Comparison of ENCODE assay signal across 24 mouse cellular contexts in genomic region chr11:100500241-100500640, GRCm38 (mm10). TPM values are rescaled to one million over a fixed set of nuclear protein-coding genes. Genes with fewer than 3 reads are reported as not detected.
DNase-seq lines count a peak whose midpoint lies in the region; ATAC-seq and TF ChIP-seq lines count a peak whose summit lies in the region.
"Had no signal": no experiment of that assay in that cellular context is flagged by ENCODE, and none has a peak within 500 bp of the region (broad histone marks: within the 10 kb centered on the region; RNA-seq: fewer than 3 reads in every experiment).

No protein-coding gene starts in this region.

- WGBS in kidney, adult 2 months, result 70% methylated on average over 3 of the region's 3 CpGs
- WGBS in midbrain, embryonic 10.5 days, result 78% methylated on average over 3 of the region's 3 CpGs
- 71% methylated on average over 3 of the region's 3 CpGs for WGBS in midbrain, embryonic 15.5 days
- 38% methylated on average over 3 of the region's 3 CpGs for WGBS in liver, embryonic 13.5 days (ENCODE audit: insufficient replicate concordance)
- WGBS in heart, embryonic 11.5 days (ENCODE audit: insufficient replicate concordance), result 72% methylated on average over 3 of the region's 3 CpGs

- H3K36me3 ChIP-seq in kidney, adult 2 months (ENCODE audit: control insufficient read depth, insufficient read depth, low read length), result peaks cover 1% of the 10 kb centered on the region; the same call in 1 of the 2 replicates
- H3K36me3 ChIP-seq in midbrain, embryonic 10.5 days, result peaks cover 100% of the 10 kb centered on the region
- H3K36me3 ChIP-seq in midbrain, embryonic 15.5 days (replicated peaks), result peaks cover 69% of the 10 kb centered on the region
- H3K36me3 ChIP-seq in liver, embryonic 13.5 days, result peaks cover 97% of the 10 kb centered on the region
- H3K36me3 ChIP-seq in heart, embryonic 11.5 days (ENCODE audit: control insufficient read depth, insufficient read depth, low read length), result peaks cover 59% of the 10 kb centered on the region

- H3K27me3 ChIP-seq in kidney, adult 2 months (replicated peaks; ENCODE audit: control insufficient read depth, insufficient read depth, low read length), result no peaks in the 10 kb centered on the region
- no peaks in the 10 kb centered on the region for H3K27me3 ChIP-seq in midbrain, embryonic 10.5 days (ENCODE audit: low read depth, poor library complexity, severe bottlenecking)
- no peaks in the 10 kb centered on the region for H3K27me3 ChIP-seq in midbrain, embryonic 15.5 days (replicated peaks)
- H3K27me3 ChIP-seq in liver, embryonic 13.5 days, result no peaks in the 10 kb centered on the region
- no peaks in the 10 kb centered on the region for H3K27me3 ChIP-seq in heart, embryonic 11.5 days (ENCODE audit: control insufficient read depth, insufficient read depth, low read length)
- H3K27me3 ChIP-seq: embryonic facial prominence, embryonic 12.5 days; embryonic facial prominence, embryonic 15.5 days; heart, embryonic 13.5 days had no signal

- no peak overlapping the region for H3K4me3 ChIP-seq in kidney, adult 2 months (ENCODE audit: insufficient read depth, low read depth, low read length)
- no peak overlapping the region for H3K4me3 ChIP-seq in midbrain, embryonic 10.5 days
- no peak overlapping the region for H3K4me3 ChIP-seq in midbrain, embryonic 15.5 days
- no peak overlapping the region for H3K4me3 ChIP-seq in liver, embryonic 13.5 days (replicated peaks)
- no peak overlapping the region for H3K4me3 ChIP-seq in heart, embryonic 11.5 days (ENCODE audit: low read depth, low read length)
- H3K4me3 ChIP-seq: embryonic facial prominence, embryonic 12.5 days; embryonic facial prominence, embryonic 15.5 days; heart, embryonic 13.5 days had no signal

- no peak for ATAC-seq in midbrain, embryonic 15.5 days (replicated peaks)
- peak; percentile 82 for ATAC-seq in liver, embryonic 13.5 days (ENCODE audit: low read depth)
- ATAC-seq in heart, embryonic 11.5 days (replicated peaks; ENCODE audit: insufficient number of reproducible peaks, low FRiP score, low TSS enrichment), result no peak
- ATAC-seq: activated CD4-positive, CD25-positive, alpha-beta regulatory T cell, adult 4 months; forebrain, embryonic 14.5 days; forebrain, postnatal 0 days had no signal

- TF ChIP-seq POLR2A in kidney, adult 2 months (IDR thresholded peaks at IDR 0.05; ENCODE audit: low read depth, low read length), result no peak

- peak overlapping the region; percentile 36; the same call in 1 of the 2 replicates for H3K27ac ChIP-seq in kidney, adult 2 months (ENCODE audit: insufficient read depth, low read depth, low read length)
- 0 out of 2 replicates have a peak overlapping the region, but pooled peaks have one; percentile 78 for H3K27ac ChIP-seq in midbrain, embryonic 10.5 days (replicated peaks)
- no peak overlapping the region for H3K27ac ChIP-seq in midbrain, embryonic 15.5 days
- peak overlapping the region; percentile 59 for H3K27ac ChIP-seq in liver, embryonic 13.5 days
- H3K27ac ChIP-seq in heart, embryonic 11.5 days (ENCODE audit: low read depth, low read length), result no peak overlapping the region
- H3K27ac ChIP-seq: embryonic facial prominence, embryonic 12.5 days; embryonic facial prominence, embryonic 15.5 days; heart, embryonic 13.5 days; hindbrain, embryonic 14.5 days had no signal

- H3K9me3 ChIP-seq in midbrain, embryonic 10.5 days (replicated peaks), result no peaks in the 10 kb centered on the region
- H3K9me3 ChIP-seq in midbrain, embryonic 15.5 days, result no peaks in the 10 kb centered on the region
- no peaks in the 10 kb centered on the region for H3K9me3 ChIP-seq in liver, embryonic 13.5 days (replicated peaks)
- H3K9me3 ChIP-seq in heart, embryonic 11.5 days (replicated peaks; ENCODE audit: control insufficient read depth, low read length), result no peaks in the 10 kb centered on the region
- H3K9me3 ChIP-seq: embryonic facial prominence, embryonic 12.5 days; embryonic facial prominence, embryonic 15.5 days; heart, embryonic 13.5 days had no signal

- no peak overlapping the region for H3K9ac ChIP-seq in midbrain, embryonic 15.5 days
- no peak overlapping the region for H3K9ac ChIP-seq in liver, embryonic 13.5 days
- H3K9ac ChIP-seq in heart, embryonic 11.5 days (ENCODE audit: low read depth, low read length), result no peak overlapping the region
- H3K9ac ChIP-seq: embryonic facial prominence, embryonic 12.5 days; embryonic facial prominence, embryonic 15.5 days; forebrain, postnatal 0 days; heart, embryonic 13.5 days; hindbrain, embryonic 14.5 days had no signal

- no peak for DNase-seq in kidney, adult 2 months
- no peak for DNase-seq in kidney, postnatal 14 days
- DNase-seq in midbrain, embryonic 10.5 days (ENCODE audit: low spot score), result no peak
- DNase-seq in liver, embryonic 13.5 days, result peak; percentile 13
- DNase-seq in adrenal gland, adult 2 months, result no peak
- DNase-seq: adrenal gland, postnatal 14 days; cerebellum, adult 11 months; cerebellum, adult 2 months; cerebellum, adult 9-11 months; cerebellum, postnatal 25 days; forebrain, postnatal 0 days; gastrocnemius, postnatal 25 days; heart, adult 18-20 months; heart, postnatal 14 days; heart, postnatal 4 days had no signal

- TF ChIP-seq CTCF in kidney, adult 2 months (conservative IDR thresholded peaks at IDR 0.05; ENCODE audit: insufficient read depth, insufficient read length, low read depth, low read length), result no peak

- H3K4me1 ChIP-seq in kidney, adult 2 months (ENCODE audit: control insufficient read depth, insufficient read depth, low read length), result peaks cover 14% of the 10 kb centered on the region
- peaks cover 24% of the 10 kb centered on the region for H3K4me1 ChIP-seq in midbrain, embryonic 10.5 days
- peaks cover 6% of the 10 kb centered on the region; the same call in 1 of the 2 replicates for H3K4me1 ChIP-seq in midbrain, embryonic 15.5 days
- peaks cover 24% of the 10 kb centered on the region for H3K4me1 ChIP-seq in liver, embryonic 13.5 days (replicated peaks)
- H3K4me1 ChIP-seq in heart, embryonic 11.5 days (ENCODE audit: control insufficient read depth, insufficient read depth, low read length), result no peaks in the 10 kb centered on the region
- H3K4me1 ChIP-seq: embryonic facial prominence, embryonic 12.5 days; embryonic facial prominence, embryonic 15.5 days; heart, embryonic 13.5 days had no signal

- H3K4me2 ChIP-seq in midbrain, embryonic 15.5 days, result no peak overlapping the region
- no peak overlapping the region for H3K4me2 ChIP-seq in liver, embryonic 13.5 days
- no peak overlapping the region for H3K4me2 ChIP-seq in heart, embryonic 11.5 days
- H3K4me2 ChIP-seq: embryonic facial prominence, embryonic 12.5 days; embryonic facial prominence, embryonic 15.5 days; heart, embryonic 13.5 days; hindbrain, embryonic 14.5 days had no signal

RNA-seq across cellular contexts. Expression of gene Acly, which starts 27.6 kb away (rescaled TPM):
- 181 and 191 TPM in 2 replicates for polyA plus RNA-seq in kidney, adult 2 months (2012; rRNA removed)
- 312 and 380 TPM in 2 replicates for polyA plus RNA-seq in midbrain, embryonic 10.5 days (2016; fragmentation: Nextera tagmentation; extraction: Ambion mirVana)
- polyA plus RNA-seq in midbrain, embryonic 15.5 days (2015; fragmentation: Nextera tagmentation; extraction: Ambion mirVana), result 225 and 227 TPM in 2 replicates
- polyA plus RNA-seq in liver, embryonic 13.5 days (2015; fragmentation: Nextera tagmentation; extraction: Ambion mirVana), result 86.2 and 108 TPM in 2 replicates
- 1,000 to 10,000 TPM; 1,249 to 2,157 TPM for total RNA-seq in adrenal gland, adult 2 months (2021)
- 567 and 624 TPM in 2 replicates for polyA plus RNA-seq in adrenal gland, adult 2 months (2012; rRNA removed)
- 76.6 and 93.9 TPM in 2 replicates for polyA plus RNA-seq in heart, embryonic 11.5 days (2014; fragmentation: Nextera tagmentation; extraction: Ambion mirVana)

RNA-seq across cellular contexts. Expression of gene Klhl11, which starts 27.7 kb away (rescaled TPM):
- 2.3 and 3.3 TPM in 2 replicates for polyA plus RNA-seq in kidney, adult 2 months (2012; rRNA removed)
- 6.9 and 8.2 TPM in 2 replicates for polyA plus RNA-seq in midbrain, embryonic 10.5 days (2016; fragmentation: Nextera tagmentation; extraction: Ambion mirVana)
- 12.4 and 12.8 TPM in 2 replicates for polyA plus RNA-seq in midbrain, embryonic 15.5 days (2015; fragmentation: Nextera tagmentation; extraction: Ambion mirVana)
- polyA plus RNA-seq in liver, embryonic 13.5 days (2015; fragmentation: Nextera tagmentation; extraction: Ambion mirVana), result 2.4 and 2.6 TPM in 2 replicates
- 10 to 100 TPM; 47.4 to 47.5 TPM for total RNA-seq in adrenal gland, adult 2 months (2021)
- polyA plus RNA-seq in adrenal gland, adult 2 months (2012; rRNA removed), result 14.2 and 16.8 TPM in 2 replicates
- 8.1 and 8.9 TPM in 2 replicates for polyA plus RNA-seq in heart, embryonic 11.5 days (2014; fragmentation: Nextera tagmentation; extraction: Ambion mirVana)

RNA-seq across cellular contexts. Expression of gene Ttc25, which starts 45.2 kb away (rescaled TPM):
- 0.84 and 1.4 TPM in 2 replicates for polyA plus RNA-seq in kidney, adult 2 months (2012; rRNA removed)
- polyA plus RNA-seq in midbrain, embryonic 10.5 days (2016; fragmentation: Nextera tagmentation; extraction: Ambion mirVana), result 1.9 and 2.3 TPM in 2 replicates
- 1.8 and 2.4 TPM in 2 replicates for polyA plus RNA-seq in midbrain, embryonic 15.5 days (2015; fragmentation: Nextera tagmentation; extraction: Ambion mirVana)
- polyA plus RNA-seq in liver, embryonic 13.5 days (2015; fragmentation: Nextera tagmentation; extraction: Ambion mirVana), result 0.08 and 0.16 TPM in 2 replicates
- total RNA-seq in adrenal gland, adult 2 months (2021), result 10 to 100 TPM in 1 of 2 experiments, 1 to 10 TPM in 1; 3.5 to 11.4 TPM
- polyA plus RNA-seq in adrenal gland, adult 2 months (2012; rRNA removed), result 1.3 and 1.6 TPM in 2 replicates
- polyA plus RNA-seq in heart, embryonic 11.5 days (2014; fragmentation: Nextera tagmentation; extraction: Ambion mirVana), result 0.31 and 1.1 TPM in 2 replicates

RNA-seq across cellular contexts. Expression of gene Klhl10, which starts 58.5 kb away (rescaled TPM):
- 0.13 and 0.34 TPM in 2 replicates for polyA plus RNA-seq in kidney, adult 2 months (2012; rRNA removed)
- 0.62 and 0.73 TPM in 2 replicates for polyA plus RNA-seq in midbrain, embryonic 10.5 days (2016; fragmentation: Nextera tagmentation; extraction: Ambion mirVana)
- 0.89 and 1.1 TPM in 2 replicates for polyA plus RNA-seq in midbrain, embryonic 15.5 days (2015; fragmentation: Nextera tagmentation; extraction: Ambion mirVana)
- 0.08 and 0.24 TPM in 2 replicates for polyA plus RNA-seq in liver, embryonic 13.5 days (2015; fragmentation: Nextera tagmentation; extraction: Ambion mirVana)
- under 1 TPM; 0.69 to 0.84 TPM for total RNA-seq in adrenal gland, adult 2 months (2021)
- 0.17 and 0.38 TPM in 2 replicates for polyA plus RNA-seq in adrenal gland, adult 2 months (2012; rRNA removed)
- 0.28 and 0.83 TPM in 2 replicates for polyA plus RNA-seq in heart, embryonic 11.5 days (2014; fragmentation: Nextera tagmentation; extraction: Ambion mirVana)
- total RNA-seq: common myeloid progenitor, adult 5-6 weeks had no signal
- polyA plus RNA-seq: activated CD4-positive, CD25-positive, alpha-beta regulatory T cell, adult 4 months had no signal

RNA-seq across cellular contexts. Expression of gene Nt5c3b, which starts 58.6 kb away (rescaled TPM):
- polyA plus RNA-seq in kidney, adult 2 months (2012; rRNA removed), result 29.3 and 32.0 TPM in 2 replicates
- polyA plus RNA-seq in midbrain, embryonic 10.5 days (2016; fragmentation: Nextera tagmentation; extraction: Ambion mirVana), result 115 and 120 TPM in 2 replicates
- polyA plus RNA-seq in midbrain, embryonic 15.5 days (2015; fragmentation: Nextera tagmentation; extraction: Ambion mirVana), result 115 and 116 TPM in 2 replicates
- polyA plus RNA-seq in liver, embryonic 13.5 days (2015; fragmentation: Nextera tagmentation; extraction: Ambion mirVana), result 25.1 and 27.6 TPM in 2 replicates
- 10 to 100 TPM; 54.3 to 58.7 TPM for total RNA-seq in adrenal gland, adult 2 months (2021)
- 43.0 and 46.0 TPM in 2 replicates for polyA plus RNA-seq in adrenal gland, adult 2 months (2012; rRNA removed)
- 98.8 and 111 TPM in 2 replicates for polyA plus RNA-seq in heart, embryonic 11.5 days (2014; fragmentation: Nextera tagmentation; extraction: Ambion mirVana)

Comparison
In these comparisons a context has a peak if more than half of its experiments do, and no peak if none do; other contexts are left out.
1. H3K27ac ChIP-seq: peak in kidney, adult 2 months (single experiment), midbrain, embryonic 10.5 days (single experiment) and liver, embryonic 13.5 days (single experiment); none in midbrain, embryonic 15.5 days (single experiment) and heart, embryonic 11.5 days (single experiment).